Mouse (Mus musculus) forebrain, embryonic 14.5 days (tissue): ENCODE measurements at regions not wholly inside any gene's neighbourhood (a gene's known extent, or its start where the extent isn't known, plus 50 kb on each side); places are given as distances from the start of the nearest gene placed in this dataset.
A peak's percentile ranks its signal among the peaks of the same experiment; 100 is the strongest.

Source experiments
- ATAC-seq: fragments of 200-750 bp; cut with Nextera tagmentation; 2 replicates; pipeline ENCODE4 v1.8.0; 2017; ENCODE audit warnings: mild to moderate bottlenecking, moderate library complexity
- DNase-seq: peaks from one replicate; pipeline ENCODE4 v3.0.0-alpha.2; 2015; ENCODE audit warnings: low spot score
- H3K27ac ChIP-seq: fragments of 300-500 bp; sonication (generic); 2 replicates; pipeline ENCODE4 v1.5.1; 2014; ENCODE audit warnings: low read depth, mild to moderate bottlenecking, control low read depth, low read length, moderate library complexity
- H3K27me3 ChIP-seq: fragments of 300-500 bp; sonication (generic); replicated peaks from 2 replicates; pipeline ENCODE4 v1.6.1; 2014; ENCODE audit warnings: low read length, control low read depth, mixed read lengths; ENCODE audit not compliant: control insufficient read depth, insufficient read depth
- H3K36me3 ChIP-seq: fragments of 300-500 bp; sonication (generic); 2 replicates; pipeline ENCODE4 v1.6.1; 2014; ENCODE audit warnings: low read length, control low read depth; ENCODE audit not compliant: control insufficient read depth, insufficient read depth
- H3K4me1 ChIP-seq: fragments of 300-500 bp; sonication (generic); 2 replicates; pipeline ENCODE4 v1.6.1; 2014; ENCODE audit warnings: antibody characterized with exemption, low read length, control low read depth; ENCODE audit not compliant: control insufficient read depth, insufficient read depth
- H3K4me2 ChIP-seq: fragments of 300-500 bp; sonication (generic); 2 replicates; pipeline ENCODE4 v1.6.1; 2014; ENCODE audit warnings: mild to moderate bottlenecking, control low read depth, low read length
- H3K4me3 ChIP-seq: fragments of 300-500 bp; sonication (generic); 2 replicates; pipeline ENCODE4 v1.5.1; 2014; ENCODE audit warnings: low read depth, low read length, control low read depth
- H3K9ac ChIP-seq: fragments of 300-500 bp; sonication (generic); 2 replicates; pipeline ENCODE4 v1.6.1; 2014; ENCODE audit warnings: mild to moderate bottlenecking, low read length, control low read depth, moderate library complexity
- H3K9me3 ChIP-seq: fragments of 300-500 bp; sonication (generic); replicated peaks from 2 replicates; pipeline ENCODE4 v1.6.1; 2016; ENCODE audit warnings: low read length, control low read depth, mixed read lengths; ENCODE audit not compliant: control insufficient read depth
- WGBS: fragments of 180-500 bp; shearing (Covaris S2); extraction: QIAGEN DNeasy Blood & Tissue Kit; methylation state at CpG from one replicate; pipeline ENCODE4 v1.1.7; 2014; 5-methylcytosine and 5-hydroxymethylcytosine counted together

- H3K9ac ChIP-seq, result no peak overlapping the region
- no peaks in the 10 kb centered on the region for H3K27me3 ChIP-seq
- DNase-seq (no peak), ATAC-seq (no peak)
- no peak overlapping the region for H3K4me3 ChIP-seq
- H3K36me3 ChIP-seq, result no peaks in the 10 kb centered on the region
- H3K4me2 ChIP-seq, result no peak overlapping the region
- H3K4me1 ChIP-seq, result no peaks in the 10 kb centered on the region
- H3K9me3 ChIP-seq, result no peaks in the 10 kb centered on the region
- 78% methylated on average over 10 of the region's 10 CpGs for WGBS
- no peak overlapping the region for H3K27ac ChIP-seq
Measured at GRCm38 (mm10) chr10:43634371-43635080, 56.4 kb downstream of the Cd24a start.

- DNase-seq (no peak), ATAC-seq (no peak)
- H3K9ac ChIP-seq, result no peak overlapping the region
- H3K27me3 ChIP-seq, result no peaks in the 10 kb centered on the region
- H3K4me2 ChIP-seq, result no peak overlapping the region
- 85% methylated on average over 14 of the region's 14 CpGs for WGBS
- no peaks in the 10 kb centered on the region for H3K4me1 ChIP-seq
- H3K36me3 ChIP-seq, result no peaks in the 10 kb centered on the region
- H3K4me3 ChIP-seq, result no peak overlapping the region
- no peaks in the 10 kb centered on the region for H3K9me3 ChIP-seq
- no peak overlapping the region for H3K27ac ChIP-seq
Measured at GRCm38 (mm10) chr10:43641169-43641945, 63.3 kb downstream of the Cd24a start.

- 77% methylated on average over 4 of the region's 4 CpGs for WGBS
- Histone ChIP-seq H3K4me2 (no peak overlapping the region), H3K4me1 (0 out of 2 replicates have a peak, but pooled peaks cover 2% of the 10 kb centered on the region), H3K27ac (no peak overlapping the region), H3K9me3 (no peaks in the 10 kb centered on the region), H3K36me3 (no peaks in the 10 kb centered on the region), H3K27me3 (no peaks in the 10 kb centered on the region), H3K4me3 (no peak overlapping the region), H3K9ac (no peak overlapping the region)
- ATAC-seq, result no peak
- no peak for DNase-seq
Measured at GRCm38 (mm10) chr10:43646326-43646725, 68.2 kb downstream of the Cd24a start.

GRCm38 (mm10) chr10:43646965-43647364, 68.9 kb downstream of the Cd24a start:
- H3K9me3 ChIP-seq, result no peaks in the 10 kb centered on the region
- ATAC-seq (no peak), DNase-seq (no peak)
- H3K9ac ChIP-seq, result no peak overlapping the region
- H3K4me1 ChIP-seq, result 0 out of 2 replicates have a peak, but pooled peaks cover 2% of the 10 kb centered on the region
- H3K27me3 ChIP-seq, result no peaks in the 10 kb centered on the region
- no peak overlapping the region for H3K4me2 ChIP-seq
- H3K36me3 ChIP-seq, result no peaks in the 10 kb centered on the region
- no peak overlapping the region for H3K4me3 ChIP-seq
- 93% methylated on average over 6 of the region's 6 CpGs for WGBS
- H3K27ac ChIP-seq, result no peak overlapping the region

DNA sequence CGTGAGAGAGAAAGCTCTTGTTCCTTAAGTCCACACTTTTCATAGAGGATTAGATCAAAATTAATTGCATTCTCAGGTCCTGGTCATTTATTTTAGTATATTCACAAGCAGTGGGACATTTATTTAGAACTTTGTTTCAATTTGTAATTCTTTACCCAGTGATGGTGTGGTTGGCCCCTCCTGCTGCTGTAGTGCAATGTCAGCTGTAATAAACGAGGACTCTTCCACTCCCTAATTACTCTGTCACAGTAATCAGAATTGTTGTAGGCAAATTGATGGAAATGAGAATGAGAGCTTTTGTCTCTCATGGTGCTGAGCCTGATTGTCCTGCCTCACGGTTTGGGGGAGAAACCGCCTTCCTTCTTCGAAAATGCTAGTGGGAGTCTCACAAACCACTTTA, 70.1 kb downstream of the Cd24a start:
- Histone ChIP-seq H3K9ac (no peak overlapping the region), H3K36me3 (no peaks in the 10 kb centered on the region), H3K4me2 (no peak overlapping the region), H3K4me1 (0 out of 2 replicates have a peak, but pooled peaks cover 2% of the 10 kb centered on the region), H3K4me3 (no peak overlapping the region), H3K27me3 (no peaks in the 10 kb centered on the region), H3K9me3 (no peaks in the 10 kb centered on the region), H3K27ac (no peak overlapping the region)
- DNase-seq (peak; percentile 33), ATAC-seq (no peak)
- 25% methylated on average over 5 of the region's 5 CpGs for WGBS

DNA sequence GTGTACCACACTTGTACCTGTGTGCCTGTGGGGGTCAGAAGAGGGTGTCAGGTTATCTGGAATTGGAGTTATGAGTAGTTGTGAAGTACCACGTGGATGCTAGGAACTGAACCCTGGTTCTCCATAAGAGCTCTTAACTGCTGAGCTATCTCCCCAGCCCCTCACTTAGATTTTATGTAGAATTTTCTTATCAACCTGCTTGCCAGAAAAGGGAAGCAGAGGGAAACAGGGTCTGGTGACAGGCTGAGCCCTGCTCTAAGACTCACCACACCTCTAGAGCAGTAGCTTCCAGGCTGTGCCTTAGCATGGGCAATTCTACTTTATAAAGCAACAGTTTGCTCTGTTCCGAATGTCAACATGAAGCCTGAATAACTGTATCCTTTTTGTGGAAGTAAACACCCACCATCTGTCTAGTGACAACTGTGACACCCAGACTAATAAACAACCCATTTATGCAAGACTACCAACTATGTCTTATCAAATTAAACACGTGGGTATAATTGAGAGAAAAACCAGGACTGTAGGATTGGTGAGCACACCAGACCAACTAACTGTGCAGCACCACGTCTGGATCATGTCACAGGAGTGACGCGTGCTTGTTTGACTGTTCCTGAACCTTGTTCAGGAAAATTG, 70.8 kb downstream of the Cd24a start:
- Histone ChIP-seq H3K4me3 (no peak overlapping the region), H3K4me2 (no peak overlapping the region), H3K27me3 (no peaks in the 10 kb centered on the region), H3K9me3 (no peaks in the 10 kb centered on the region), H3K27ac (no peak overlapping the region), H3K4me1 (0 out of 2 replicates have a peak, but pooled peaks cover 2% of the 10 kb centered on the region), H3K9ac (no peak overlapping the region), H3K36me3 (no peaks in the 10 kb centered on the region)
- WGBS, result 77% methylated on average over 6 of the region's 6 CpGs
- peak; percentile 37; the same call in 1 of the 2 replicates for ATAC-seq
- DNase-seq, result peak; percentile 30

DNA sequence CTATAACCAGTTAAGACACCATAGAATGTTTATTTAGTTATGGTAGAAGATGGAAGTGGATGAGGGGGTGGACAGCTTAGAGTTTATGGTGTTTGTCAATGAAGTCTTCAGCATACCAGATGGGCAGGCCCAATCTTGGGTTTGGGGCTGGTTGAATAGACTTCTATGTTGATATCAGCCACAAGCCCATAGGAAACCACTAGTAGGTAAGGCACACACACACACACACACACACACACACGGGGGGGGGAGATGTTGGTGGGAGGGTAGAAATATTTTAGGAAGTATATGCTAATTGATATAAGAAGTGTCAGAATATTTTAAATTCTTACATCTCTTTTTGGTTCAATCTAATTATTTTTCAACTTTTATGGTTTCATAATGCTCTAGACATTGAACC, 72.4 kb downstream of the Cd24a start:
- Histone ChIP-seq H3K9ac (no peak overlapping the region), H3K9me3 (no peaks in the 10 kb centered on the region), H3K4me2 (no peak overlapping the region), H3K4me1 (0 out of 2 replicates have a peak, but pooled peaks cover 2% of the 10 kb centered on the region), H3K27ac (no peak overlapping the region), H3K4me3 (no peak overlapping the region), H3K36me3 (no peaks in the 10 kb centered on the region), H3K27me3 (no peaks in the 10 kb centered on the region)
- no peak for ATAC-seq
- 84% methylated on average over 1 of the region's 1 CpGs for WGBS
- DNase-seq, result no peak

GRCm38 (mm10) chr10:43651505-43651904, 73.4 kb downstream of the Cd24a start:
- H3K36me3 ChIP-seq, result no peaks in the 10 kb centered on the region
- no peak overlapping the region for H3K4me2 ChIP-seq
- 83% methylated on average over 5 of the region's 5 CpGs for WGBS
- ATAC-seq (no peak), DNase-seq (no peak)
- H3K4me3 ChIP-seq, result no peak overlapping the region
- H3K27ac ChIP-seq, result no peak overlapping the region
- no peak overlapping the region for H3K9ac ChIP-seq
- H3K9me3 ChIP-seq, result no peaks in the 10 kb centered on the region
- H3K27me3 ChIP-seq, result no peaks in the 10 kb centered on the region
- H3K4me1 ChIP-seq, result 0 out of 2 replicates have a peak, but pooled peaks cover 2% of the 10 kb centered on the region
